Mouse (Mus musculus) ovary, adult 18-20 months (tissue): Measurements from ENCODE around the gene Nck2.
"Not testable (repeated sequence)": the region's sequence is repeated elsewhere in the genome, so short reads cannot be mapped to it uniquely, and the experiment has no call there.

Experiments
- DNase-seq: peaks from one replicate; pipeline ENCODE4 v3.0.0; 2022; ENCODE audit warnings: low spot score, mixed read lengths

Nck2 gene

GRCm38 (mm10) chr1:43534060-43534760, 89.8 kb downstream of the Nck2 start:
- DNase-seq: no peak

GRCm38 (mm10) chr1:43535519-43536000, 91.2 kb downstream of the Nck2 start:
- DNase-seq: no peak

GRCm38 (mm10) chr1:43536266-43536665, 91.9 kb downstream of the Nck2 start:
- no peak for DNase-seq

GRCm38 (mm10) chr1:43537021-43537420, 92.6 kb downstream of the Nck2 start:
- no peak for DNase-seq

GRCm38 (mm10) chr1:43537496-43537895, 93.1 kb downstream of the Nck2 start:
- DNase-seq: no peak

- no peak for DNase-seq
These were observed 94.3 kb downstream of the Nck2 start for GRCm38 (mm10) chr1:43538716-43539115.

- no peak for DNase-seq
These were observed 95.5 kb downstream of the Nck2 start for GRCm38 (mm10) chr1:43539689-43540380.

- no peak for DNase-seq
These were observed 98.0 kb downstream of the Nck2 start for GRCm38 (mm10) chr1:43542339-43542738.

GRCm38 (mm10) chr1:43547644-43548043, 103.3 kb downstream of the Nck2 start:
- no peak for DNase-seq

- no peak for DNase-seq
These were observed 104.4 kb downstream of the Nck2 start for GRCm38 (mm10) chr1:43548749-43549148.

- no peak for DNase-seq
These were observed 106.1 kb downstream of the Nck2 start for GRCm38 (mm10) chr1:43550525-43550924.

GRCm38 (mm10) chr1:43553989-43554679, 109.8 kb downstream of the Nck2 start:
- not testable (repeated sequence) for DNase-seq

GRCm38 (mm10) chr1:43555222-43555974, 111.0 kb downstream of the Nck2 start:
- DNase-seq: no peak

- no peak for DNase-seq
These were observed 114.0 kb downstream of the Nck2 start for GRCm38 (mm10) chr1:43558329-43558728.

GRCm38 (mm10) chr1:43559043-43559692, 114.8 kb downstream of the Nck2 start:
- DNase-seq: no peak

- DNase-seq: no peak
These were observed 116.7 kb downstream of the Nck2 start for GRCm38 (mm10) chr1:43561085-43561484.

GRCm38 (mm10) chr1:43562002-43562666, 117.8 kb downstream of the Nck2 start:
- no peak for DNase-seq

GRCm38 (mm10) chr1:43565260-43565659, 120.9 kb downstream of the Nck2 start:
- no peak for DNase-seq

- DNase-seq: no peak
These were observed 122.4 kb downstream of the Nck2 start for GRCm38 (mm10) chr1:43566677-43567377.

GRCm38 (mm10) chr1:43568824-43569223, 124.4 kb downstream of the Nck2 start:
- DNase-seq: no peak
